Mouse (Mus musculus) neural tube, embryonic 15.5 days (tissue): ENCODE measurements at regions not wholly inside any gene's neighbourhood (a gene's known extent, or its start where the extent isn't known, plus 50 kb on each side); places are given as distances from the start of the nearest gene placed in this dataset.
"Not testable (repeated sequence)": the region's sequence is repeated elsewhere in the genome, so short reads cannot be mapped to it uniquely, and the experiment has no call there.

Experiments
- ATAC-seq: fragments of 200-750 bp; cut with Nextera tagmentation; 2 replicates; pipeline ENCODE4 v1.8.0; 2017; ENCODE audit warnings: mild to moderate bottlenecking, moderate TSS enrichment, moderate library complexity; ENCODE audit not compliant: low FRiP score
- H3K27ac ChIP-seq: fragments of 300-500 bp; sonication (generic); replicated peaks from 2 replicates; pipeline ENCODE4 v1.5.1; 2015; ENCODE audit warnings: mild to moderate bottlenecking, inconsistent platforms
- H3K27me3 ChIP-seq: fragments of 300-500 bp; sonication (generic); replicated peaks from 2 replicates; pipeline ENCODE4 v1.6.1; 2015; ENCODE audit warnings: inconsistent platforms
- H3K36me3 ChIP-seq: fragments of 300-500 bp; sonication (generic); 2 replicates; pipeline ENCODE4 v1.6.1; 2015; ENCODE audit warnings: inconsistent platforms
- H3K4me1 ChIP-seq: fragments of 300-500 bp; sonication (generic); 2 replicates; pipeline ENCODE4 v1.6.1; 2015; ENCODE audit warnings: inconsistent platforms
- H3K4me2 ChIP-seq: fragments of 300-500 bp; sonication (generic); 2 replicates; pipeline ENCODE4 v1.6.1; 2015; ENCODE audit warnings: inconsistent platforms, mild to moderate bottlenecking, moderate library complexity
- H3K4me3 ChIP-seq: fragments of 300-500 bp; sonication (generic); replicated peaks from 2 replicates; pipeline ENCODE4 v1.5.1; 2015; ENCODE audit warnings: mild to moderate bottlenecking, inconsistent platforms
- H3K9ac ChIP-seq: fragments of 300-500 bp; sonication (generic); replicated peaks from 2 replicates; pipeline ENCODE4 v1.6.1; 2015; ENCODE audit warnings: mild to moderate bottlenecking, inconsistent platforms
- H3K9me3 ChIP-seq: fragments of 300-500 bp; sonication (generic); replicated peaks from 2 replicates; pipeline ENCODE4 v1.6.1; 2016; ENCODE audit warnings: inconsistent platforms
- WGBS: fragments of 180-500 bp; shearing (Covaris S2); methylation state at CpG from one replicate; pipeline ENCODE4 v1.1.7; 2015; ENCODE audit warnings: mixed read lengths; 5-methylcytosine and 5-hydroxymethylcytosine counted together

DNA sequence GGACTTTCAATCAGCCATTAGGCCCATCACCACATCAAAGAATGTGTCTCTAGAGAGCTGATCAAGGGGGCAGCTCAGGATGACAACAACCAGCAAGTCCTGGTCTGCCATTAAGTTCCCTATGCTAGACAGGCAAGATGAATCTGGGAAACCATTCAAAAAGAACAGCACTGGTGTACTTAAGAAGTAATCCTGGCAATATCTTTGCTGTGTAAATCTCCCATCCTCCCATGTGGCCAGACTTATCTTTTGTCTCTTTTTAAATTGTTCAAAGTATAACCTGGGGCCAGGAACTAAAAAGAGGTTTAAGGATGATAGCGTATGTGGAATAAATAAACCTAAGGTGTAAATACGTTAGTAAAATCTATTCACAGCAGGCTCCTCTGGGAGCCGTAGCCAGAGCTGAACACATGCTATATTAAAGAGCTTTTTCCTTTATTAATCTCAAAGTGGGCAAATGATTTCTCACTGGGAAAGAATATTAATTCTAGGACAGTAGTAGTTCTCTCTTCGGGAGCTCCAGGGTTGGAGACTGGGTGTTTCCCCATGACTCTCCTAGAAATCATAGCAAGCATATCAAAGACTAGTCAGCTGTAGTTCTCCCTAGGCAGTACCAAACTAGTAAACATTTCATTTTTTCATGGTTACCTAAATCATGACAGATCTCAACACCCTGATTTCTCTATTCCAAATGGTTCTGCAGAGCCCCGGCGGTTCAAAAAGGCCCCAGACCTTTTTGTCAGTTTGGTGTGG lies 216.8 kb upstream of the Zpld1 start:
- H3K4me3 ChIP-seq, result peak overlapping the region; percentile 22
- no peaks in the 10 kb centered on the region for H3K36me3 ChIP-seq
- H3K9ac ChIP-seq, result no peak overlapping the region
- no peak overlapping the region for H3K27ac ChIP-seq
- peaks cover 12% of the 10 kb centered on the region for H3K4me1 ChIP-seq
- H3K27me3 ChIP-seq, result no peaks in the 10 kb centered on the region
- 50% methylated on average over 6 of the region's 6 CpGs for WGBS
- H3K4me2 ChIP-seq, result peak overlapping the region; percentile 51
- peak; percentile 41; the same call in 1 of the 2 replicates for ATAC-seq
- no peaks in the 10 kb centered on the region for H3K9me3 ChIP-seq

DNA sequence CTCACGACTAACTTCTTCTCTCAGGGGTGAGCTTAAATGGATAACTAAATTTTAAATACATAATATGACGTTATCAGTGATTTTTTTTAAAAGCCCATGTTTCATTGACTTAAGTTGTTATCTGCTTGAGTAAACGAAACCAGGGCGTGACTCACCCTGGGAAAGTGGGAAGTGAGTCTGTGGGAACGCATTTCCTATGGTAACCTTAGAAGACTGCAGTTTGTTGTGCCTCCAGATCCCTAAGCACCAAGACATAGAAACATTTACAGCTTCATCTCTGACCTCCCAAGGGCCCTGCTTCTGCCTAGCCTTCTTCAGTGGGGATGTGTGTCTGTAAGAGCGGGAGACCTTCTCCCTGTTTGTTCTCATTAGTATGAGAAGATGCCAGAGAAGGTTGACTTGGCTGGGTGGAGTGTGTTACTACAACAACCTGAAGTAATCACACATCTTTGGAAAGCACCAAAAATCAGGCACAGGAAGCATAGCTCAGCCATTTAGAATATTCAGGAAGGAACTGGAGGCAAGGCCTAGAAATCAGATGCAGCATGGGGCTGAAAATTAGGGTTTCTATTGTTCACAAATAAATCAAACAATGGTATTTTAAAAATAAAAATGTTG lies 207.1 kb upstream of the Zpld1 start:
- no peak for ATAC-seq
- H3K27ac ChIP-seq, result no peak overlapping the region
- WGBS, result 83% methylated on average over 6 of the region's 6 CpGs

DNA sequence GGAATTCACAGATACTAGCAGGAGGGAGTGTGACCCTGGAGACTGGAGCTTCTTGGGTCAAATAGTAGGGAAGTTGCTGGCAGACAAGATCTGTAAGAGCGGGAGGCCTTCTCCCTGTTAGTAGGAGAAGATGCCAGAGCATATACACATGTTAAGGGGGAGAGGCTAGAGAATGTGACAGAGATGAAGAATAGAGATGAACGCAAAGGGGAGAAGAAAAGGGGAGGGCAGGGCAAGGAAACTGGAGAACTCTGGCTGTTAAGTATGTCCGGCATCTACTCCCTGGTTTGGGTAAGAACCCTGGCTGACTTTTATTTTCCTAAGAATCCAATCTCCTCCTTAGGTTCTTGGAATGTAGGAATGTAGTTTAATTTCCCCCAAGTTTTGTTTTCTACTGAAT lies 206.5 kb upstream of the Zpld1 start:
- Histone ChIP-seq H3K4me2 (no peak overlapping the region), H3K27me3 (no peaks in the 10 kb centered on the region), H3K9me3 (no peaks in the 10 kb centered on the region), H3K4me3 (no peak overlapping the region), H3K4me1 (no peaks in the 10 kb centered on the region), H3K27ac (no peak overlapping the region), H3K36me3 (no peaks in the 10 kb centered on the region), H3K9ac (no peak overlapping the region)
- 91% methylated on average over 3 of the region's 3 CpGs for WGBS
- ATAC-seq, result no peak

More for the DNA sequence above, 207.1 kb upstream of the Zpld1 start:
- Histone ChIP-seq H3K9ac (no peak overlapping the region), H3K4me3 (no peak overlapping the region), H3K27me3 (no peaks in the 10 kb centered on the region), H3K9me3 (no peaks in the 10 kb centered on the region), H3K4me2 (no peak overlapping the region), H3K4me1 (no peaks in the 10 kb centered on the region), H3K36me3 (no peaks in the 10 kb centered on the region)

DNA sequence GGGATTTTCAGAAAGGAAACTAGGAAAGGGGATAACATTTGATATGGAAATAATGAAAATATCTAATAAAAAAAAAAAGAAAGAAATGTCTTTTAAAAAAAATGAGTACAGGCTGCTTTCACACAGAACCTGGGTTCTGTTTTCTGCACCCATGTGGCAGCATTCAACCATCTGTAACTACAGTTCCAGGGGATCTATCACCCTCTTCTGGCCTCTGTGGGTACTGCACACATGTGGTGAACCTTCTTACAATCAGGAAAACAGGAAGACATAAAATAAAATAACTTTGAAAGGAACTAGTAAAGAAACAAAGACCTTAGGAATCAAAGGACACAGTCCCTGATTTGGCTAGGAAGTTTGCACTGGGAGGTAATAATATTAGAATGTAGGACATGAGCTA lies 205.5 kb upstream of the Zpld1 start:
- H3K27me3 ChIP-seq, result no peaks in the 10 kb centered on the region
- ATAC-seq, result no peak

DNA sequence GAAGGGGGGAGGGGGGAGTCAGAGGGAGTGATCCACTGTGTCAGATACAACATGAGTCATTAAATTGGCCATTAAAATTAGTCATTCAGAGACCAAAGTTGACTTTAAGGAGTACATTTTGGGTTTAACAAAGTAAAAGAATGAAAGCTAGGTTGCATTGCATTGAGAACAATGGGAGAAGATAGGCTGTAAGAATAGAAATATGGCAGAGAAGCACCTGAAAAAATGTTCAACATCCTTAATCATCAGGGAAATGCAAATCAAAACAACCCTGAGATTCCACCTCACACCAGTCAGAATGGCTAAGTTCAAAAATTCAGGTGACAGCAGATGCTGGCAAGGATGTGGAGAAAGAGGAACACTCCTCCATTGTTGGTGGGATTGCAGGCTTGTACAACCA lies 202.0 kb upstream of the Zpld1 start:
- H3K4me1 ChIP-seq, ATAC-seq, H3K27ac ChIP-seq, H3K4me3 ChIP-seq, H3K4me2 ChIP-seq, H3K9ac ChIP-seq, H3K27me3 ChIP-seq, H3K36me3 ChIP-seq, H3K9me3 ChIP-seq: not testable (repeated sequence)

More for the DNA sequence above, 205.5 kb upstream of the Zpld1 start:
- H3K4me3 ChIP-seq, result no peak overlapping the region
- H3K4me1 ChIP-seq, result no peaks in the 10 kb centered on the region
- no peaks in the 10 kb centered on the region for H3K9me3 ChIP-seq
- no peaks in the 10 kb centered on the region for H3K36me3 ChIP-seq
- H3K9ac ChIP-seq, result no peak overlapping the region
- no peak overlapping the region for H3K4me2 ChIP-seq
- no peak overlapping the region for H3K27ac ChIP-seq

DNA sequence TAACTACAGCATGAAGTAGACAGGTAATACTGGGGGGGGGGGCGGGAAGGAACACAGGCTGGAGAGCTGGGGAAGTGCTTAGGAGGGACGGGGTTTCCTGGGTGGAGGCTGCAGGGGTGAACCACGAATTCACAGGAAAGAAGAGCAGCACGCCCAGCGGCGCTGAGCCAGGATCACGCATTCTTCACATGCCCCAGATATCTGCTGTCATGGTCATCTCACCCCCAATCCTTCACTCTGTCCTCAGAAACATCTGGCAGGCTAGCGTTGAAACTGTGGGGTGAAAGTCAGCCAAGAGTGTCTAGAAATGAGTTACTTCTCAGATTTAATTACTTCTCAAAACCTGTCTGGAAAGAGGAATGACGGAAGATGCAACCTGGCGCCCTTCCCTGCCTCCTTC lies 197.3 kb upstream of the Zpld1 start:
- H3K4me1 ChIP-seq, result no peaks in the 10 kb centered on the region
- no peak overlapping the region for H3K9ac ChIP-seq
- H3K4me3 ChIP-seq, result no peak overlapping the region
- H3K9me3 ChIP-seq, result no peaks in the 10 kb centered on the region; the same call in 1 of the 2 replicates
- no peaks in the 10 kb centered on the region for H3K27me3 ChIP-seq
- no peak for ATAC-seq
- H3K27ac ChIP-seq, result no peak overlapping the region
- H3K4me2 ChIP-seq, result no peak overlapping the region
- no peaks in the 10 kb centered on the region for H3K36me3 ChIP-seq
- 83% methylated on average over 10 of the region's 10 CpGs for WGBS

DNA sequence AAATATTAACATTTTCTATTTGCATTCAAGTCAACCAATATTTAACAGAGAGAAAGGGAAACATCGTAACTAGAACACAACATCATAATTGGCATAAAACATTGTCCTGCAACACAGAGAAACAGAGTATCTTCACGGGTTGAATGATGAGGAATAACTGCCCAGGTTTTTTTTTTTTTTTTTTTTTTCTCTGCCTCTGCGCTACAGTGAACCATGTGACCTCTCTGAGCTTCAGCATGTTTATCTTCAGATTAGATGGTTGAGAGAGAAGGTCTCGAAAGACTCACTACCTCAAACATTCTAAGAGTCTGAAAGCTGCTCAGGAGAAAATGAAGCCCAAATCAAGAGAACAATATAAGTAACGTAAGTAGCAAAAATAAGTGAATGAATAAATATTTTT lies 196.4 kb upstream of the Zpld1 start:
- Histone ChIP-seq H3K36me3 (no peaks in the 10 kb centered on the region), H3K27me3 (no peaks in the 10 kb centered on the region), H3K4me3 (no peak overlapping the region), H3K4me2 (no peak overlapping the region), H3K27ac (no peak overlapping the region), H3K9ac (no peak overlapping the region), H3K4me1 (no peaks in the 10 kb centered on the region), H3K9me3 (no peaks in the 10 kb centered on the region; the same call in 1 of the 2 replicates)
- 89% methylated on average over 5 of the region's 5 CpGs for WGBS
- ATAC-seq, result no peak

DNA sequence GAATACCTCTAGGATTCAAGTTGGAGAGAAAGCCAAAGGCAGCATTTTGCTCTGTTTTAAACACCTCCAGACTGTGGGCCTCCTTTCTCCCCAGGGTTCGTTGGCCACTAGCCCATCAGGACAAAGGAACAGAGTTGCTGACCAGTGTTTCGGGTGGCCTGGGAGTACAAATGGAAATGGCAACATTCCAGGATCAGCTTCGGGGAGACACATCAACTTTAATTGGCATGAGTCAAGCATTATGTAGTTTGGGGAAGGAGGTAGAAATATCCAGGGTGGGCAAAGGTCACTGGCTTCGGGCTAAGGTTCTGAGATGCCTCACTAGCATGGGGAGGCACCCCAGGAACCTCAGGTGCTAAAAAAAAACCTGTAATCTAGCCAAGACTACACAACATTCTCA lies 194.3 kb upstream of the Zpld1 start:
- Histone ChIP-seq H3K4me3 (no peak overlapping the region), H3K4me1 (no peaks in the 10 kb centered on the region), H3K27ac (no peak overlapping the region), H3K36me3 (no peaks in the 10 kb centered on the region), H3K27me3 (no peaks in the 10 kb centered on the region), H3K9ac (no peak overlapping the region), H3K4me2 (no peak overlapping the region), H3K9me3 (no peaks in the 10 kb centered on the region; the same call in 1 of the 2 replicates)
- 76% methylated on average over 4 of the region's 4 CpGs for WGBS
- ATAC-seq, result no peak

DNA sequence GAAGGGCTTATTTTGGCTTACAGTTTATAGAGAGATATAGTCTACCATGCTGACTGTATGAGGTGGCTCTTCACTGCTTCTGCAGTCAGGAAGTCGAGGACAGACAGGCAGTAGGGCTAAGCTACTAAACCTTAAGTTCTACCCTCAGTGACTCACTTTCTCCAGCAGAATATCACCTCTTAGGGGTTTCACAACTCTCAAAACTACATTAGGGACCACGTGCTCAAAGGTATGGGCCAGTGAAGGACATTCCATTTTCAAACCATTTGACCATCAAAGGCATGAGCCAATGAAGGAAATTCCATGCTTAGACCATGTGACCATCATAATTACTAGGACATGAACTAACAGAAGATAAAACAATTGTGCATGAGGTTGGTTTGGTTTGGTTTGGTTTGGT lies 186.6 kb upstream of the Zpld1 start:
- no peak for ATAC-seq
- no peaks in the 10 kb centered on the region for H3K9me3 ChIP-seq
- H3K27me3 ChIP-seq, result no peaks in the 10 kb centered on the region
- H3K4me1 ChIP-seq, result peaks cover 5% of the 10 kb centered on the region; the same call in 1 of the 2 replicates
- no peaks in the 10 kb centered on the region for H3K36me3 ChIP-seq
- no peak overlapping the region for H3K27ac ChIP-seq
- no peak overlapping the region for H3K4me2 ChIP-seq
- WGBS, result 77% methylated on average over 2 of the region's 2 CpGs
- H3K9ac ChIP-seq, result no peak overlapping the region
- H3K4me3 ChIP-seq, result no peak overlapping the region

DNA sequence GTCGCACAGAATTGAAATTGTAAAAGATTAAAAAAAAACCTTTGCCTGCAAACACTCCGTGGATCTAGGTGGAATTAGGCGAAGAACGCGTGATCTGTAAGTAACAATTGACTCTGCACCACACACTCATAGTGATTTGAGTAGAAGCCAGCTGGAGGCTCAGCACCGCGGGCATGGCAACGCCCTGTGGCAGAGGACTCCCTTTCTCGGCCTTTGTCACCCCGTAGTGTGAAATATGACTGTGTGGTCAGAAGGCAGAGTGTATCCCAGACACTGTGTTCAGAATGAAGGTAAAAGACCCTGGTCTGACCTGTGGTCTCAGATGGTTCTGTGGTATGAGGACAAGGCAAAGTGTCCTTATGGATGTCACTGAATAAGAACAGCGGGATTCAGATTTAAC lies 183.0 kb upstream of the Zpld1 start:
- 0 out of 2 replicates have a peak, but pooled peaks have one; percentile 18 for ATAC-seq
- Histone ChIP-seq H3K27me3 (no peaks in the 10 kb centered on the region), H3K36me3 (no peaks in the 10 kb centered on the region), H3K4me2 (peak overlapping the region; percentile 35), H3K9me3 (no peaks in the 10 kb centered on the region), H3K27ac (no peak overlapping the region), H3K4me3 (no peak overlapping the region), H3K9ac (no peak overlapping the region), H3K4me1 (peaks cover 7% of the 10 kb centered on the region; the same call in 1 of the 2 replicates)
- WGBS, result 38% methylated on average over 11 of the region's 11 CpGs

DNA sequence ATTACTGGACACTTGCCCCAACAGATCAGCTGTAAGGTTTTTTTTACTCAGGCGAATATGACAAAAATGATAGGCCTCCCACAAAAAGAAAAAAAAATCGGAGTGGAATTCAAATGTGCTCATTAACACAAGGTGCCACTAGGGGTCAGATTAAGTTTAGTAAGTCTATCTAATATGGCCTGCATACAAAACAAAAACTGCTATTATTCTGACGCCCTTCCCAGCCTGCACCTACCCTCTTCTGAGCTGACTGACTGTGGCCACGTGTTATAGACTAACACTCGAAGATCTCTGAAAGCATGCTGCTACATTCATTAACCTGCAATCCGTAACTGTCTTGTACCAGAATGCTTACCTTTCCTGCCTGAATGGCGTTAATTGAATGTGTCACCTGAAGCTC lies 182.5 kb upstream of the Zpld1 start:
- Histone ChIP-seq H3K27me3 (no peaks in the 10 kb centered on the region), H3K36me3 (no peaks in the 10 kb centered on the region), H3K4me3 (no peak overlapping the region), H3K9ac (no peak overlapping the region), H3K27ac (no peak overlapping the region), H3K9me3 (no peaks in the 10 kb centered on the region), H3K4me1 (peaks cover 7% of the 10 kb centered on the region; the same call in 1 of the 2 replicates), H3K4me2 (peak overlapping the region; percentile 35)
- WGBS, result 37% methylated on average over 7 of the region's 7 CpGs
- ATAC-seq, result peak; percentile 79

DNA sequence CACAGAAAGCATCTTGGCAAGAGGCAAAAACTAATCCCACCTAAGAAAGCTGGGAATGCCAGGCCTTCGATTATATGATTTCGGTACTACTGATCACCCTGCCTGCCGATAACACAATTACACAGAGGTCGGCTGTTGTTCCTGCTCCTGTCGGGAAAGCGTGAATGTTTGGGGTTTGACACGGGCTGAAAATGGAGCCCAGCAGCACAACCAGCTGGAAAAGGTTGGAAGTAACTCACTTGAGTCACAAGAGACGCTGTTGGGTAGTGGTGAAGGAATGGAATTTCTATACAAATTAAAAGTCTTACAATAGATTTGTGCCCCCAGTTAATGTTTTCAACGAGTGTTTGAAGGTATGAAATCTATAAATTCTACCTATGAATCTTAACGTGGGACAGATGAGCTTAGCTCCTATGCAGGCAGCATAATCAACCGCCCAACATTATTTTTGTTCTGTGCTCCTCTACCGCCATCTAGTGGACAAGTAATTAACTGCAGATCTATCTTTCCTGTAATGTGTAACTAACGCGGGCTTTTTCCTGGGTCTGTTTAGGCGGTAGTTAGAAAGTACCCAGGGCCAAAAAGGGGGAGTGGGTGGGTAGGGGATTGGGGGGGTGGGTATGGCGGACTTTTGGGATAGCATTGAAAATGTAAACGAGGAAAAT lies 178.9 kb upstream of the Zpld1 start:
- Histone ChIP-seq H3K27ac (no peak overlapping the region), H3K4me2 (peak overlapping the region; percentile 39), H3K9me3 (no peaks in the 10 kb centered on the region), H3K36me3 (no peaks in the 10 kb centered on the region), H3K4me1 (peaks cover 7% of the 10 kb centered on the region; the same call in 1 of the 2 replicates), H3K9ac (no peak overlapping the region), H3K27me3 (no peaks in the 10 kb centered on the region), H3K4me3 (no peak overlapping the region)
- 28% methylated on average over 17 of the region's 17 CpGs for WGBS
- peak; percentile 71; the same call in 1 of the 2 replicates for ATAC-seq
